Mouse (Mus musculus) liver, embryonic 14.5 days (tissue): ENCODE data around the gene Ltbr.

Experiments used
- CTCF ChIP-seq: IDR thresholded peaks from 2 replicates; pipeline ENCODE4 v1.5.1; 2016; ENCODE audit warnings: antibody characterized with exemption, low read depth, control low read depth
- EP300 ChIP-seq: IDR thresholded peaks from 2 replicates; pipeline ENCODE4 v1.6.1; 2016; ENCODE audit warnings: antibody characterized with exemption, low read depth

DNA sequence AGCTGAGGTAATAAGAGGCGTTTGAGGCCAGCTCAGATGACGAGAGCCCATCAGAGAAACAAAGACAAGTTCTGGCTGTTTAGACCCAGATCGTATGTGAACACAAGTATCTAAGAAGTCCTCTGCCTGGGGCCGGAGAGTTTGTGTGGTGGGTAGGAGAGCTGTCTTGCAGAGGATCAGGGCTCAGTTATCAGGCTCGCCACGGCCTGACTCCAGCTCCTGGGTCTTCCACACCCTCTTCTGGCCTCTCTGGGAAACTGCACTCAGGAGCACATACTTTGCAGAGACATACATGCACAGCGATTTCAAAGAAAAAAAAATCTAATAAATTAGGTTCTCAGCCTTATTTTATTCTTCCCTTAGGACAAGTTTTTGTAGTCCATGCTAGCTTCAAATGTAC is 28.9 kb downstream of the Ltbr start:
- TF ChIP-seq CTCF, result no peak
- no peak for TF ChIP-seq EP300
